Mouse (Mus musculus) colon, adult 2 months (tissue): ENCODE results near the gene Mrpl40. TPM values are rescaled to one million over a fixed set of nuclear protein-coding genes. Genes with fewer than 3 reads are reported as not detected.

Experiments
- polyA plus RNA-seq: library from polyadenylated mRNA; depleted of rRNA; stranded (reverse); fragments of >200 nt; gene quantifications from 2 replicates; pipeline ENCODE4 v1.2.3, GENCODE M21; 2012; rRNA removed

Gene Mrpl40
- 10.6 and 12.2 TPM in 2 replicates for polyA plus RNA-seq

DNA sequence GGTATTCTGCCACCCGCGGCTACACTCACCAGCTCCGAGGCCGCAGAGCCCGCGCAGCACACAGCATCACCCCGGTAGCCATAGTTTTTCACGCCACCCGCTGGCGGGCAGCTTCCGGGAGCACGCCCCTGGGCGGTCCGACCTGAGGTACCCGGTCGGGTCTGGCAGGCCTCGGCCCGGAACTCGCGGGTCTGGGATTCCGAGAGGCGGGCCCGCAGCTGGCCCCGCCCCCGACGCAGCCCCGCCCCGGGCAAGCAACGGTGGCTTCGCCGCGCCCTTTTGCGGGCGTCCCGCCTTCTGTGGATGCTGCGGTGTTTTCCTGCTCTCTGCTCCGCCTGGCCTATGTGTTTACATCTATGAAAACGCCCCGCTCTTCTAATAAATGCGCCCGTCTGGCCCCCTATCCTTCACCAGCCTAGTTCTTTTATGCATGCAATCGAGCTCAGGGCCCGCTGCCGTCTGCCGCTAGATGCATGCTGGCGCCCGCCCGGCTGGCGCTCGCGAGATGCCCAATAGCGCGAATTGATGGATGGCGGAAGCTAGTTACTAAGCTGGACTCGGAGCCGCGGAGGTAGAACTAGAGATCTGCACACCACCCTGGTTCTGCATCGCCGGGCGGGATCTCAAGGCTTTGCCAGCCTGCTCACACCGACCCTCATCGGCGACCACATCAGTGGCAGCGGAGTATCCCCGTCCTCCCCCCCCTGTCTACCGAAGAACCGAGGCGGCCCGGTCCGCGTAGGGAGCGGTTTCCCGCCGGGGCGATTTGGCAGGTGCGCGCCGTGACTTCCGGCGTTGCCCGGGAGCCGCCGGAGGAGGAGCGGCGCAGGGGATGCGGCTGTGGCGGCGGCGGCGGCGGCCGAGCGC, at the start of gene Mrpl40, which contains the start of gene Hira:
TSS of gene Mrpl40 (minus strand) at position 421 of the 867 bp plus-strand sequence.
TSS of gene Hira (plus strand) at position 596 of the 867 bp plus-strand sequence.

DNA sequence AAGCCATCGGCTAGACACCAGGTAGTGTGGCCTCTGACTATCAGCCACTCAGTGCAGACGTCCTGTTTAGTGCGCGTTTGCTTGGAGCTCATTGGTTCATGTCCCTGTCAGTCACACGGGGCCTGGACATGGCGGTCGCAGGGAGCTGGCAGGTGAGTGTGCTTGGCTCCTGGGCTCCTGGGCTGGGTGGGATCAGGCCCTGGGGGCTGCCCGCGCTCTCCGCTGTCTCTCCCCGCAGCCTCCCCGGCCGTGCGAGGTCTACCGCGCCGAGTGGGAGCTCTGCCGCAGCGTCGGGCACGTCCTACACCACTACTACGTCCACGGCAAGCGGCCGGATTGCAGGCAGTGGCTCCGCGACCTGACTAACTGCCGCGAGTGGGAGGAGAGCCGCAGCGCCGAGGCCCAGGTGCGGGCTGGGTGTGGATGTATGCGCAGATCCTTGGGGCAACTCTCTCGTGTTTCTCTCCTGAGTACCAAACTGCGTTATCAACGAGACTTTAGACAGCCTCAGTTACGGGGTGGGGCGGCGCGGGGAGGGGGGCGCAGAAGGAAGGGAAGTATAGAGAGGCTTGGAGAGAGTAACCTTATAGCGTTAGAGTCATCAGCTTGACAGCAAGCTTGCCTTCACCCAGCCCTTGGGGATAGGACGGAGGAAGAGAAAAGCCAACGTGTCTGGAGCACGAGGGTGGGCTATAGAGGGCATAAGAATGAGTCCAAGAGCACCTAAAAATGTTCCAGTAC, 40.0 kb downstream of the Mrpl40 start, which contains the start of the genes 2510002D24Rik and Gm28539:
TSS of gene 2510002D24Rik (plus strand) at position 111 of the 741 bp plus-strand sequence.
TSS of gene Gm28539 (plus strand) at position 117 of the 741 bp plus-strand sequence.

Other genes starting within 250 kb of the Mrpl40 start
- 76.0 and 94.1 TPM in 2 replicates for gene Sept5, start 246.9 kb downstream of the Mrpl40 start, polyA plus RNA-seq
- 24.4 and 29.2 TPM in 2 replicates for gene Cldn5, start 100.0 kb downstream of the Mrpl40 start, polyA plus RNA-seq
- gene Ufd1, start 65.1 kb downstream of the Mrpl40 start, polyA plus RNA-seq = 16.3 and 17.4 TPM in 2 replicates
- 6.8 and 7.6 TPM in 2 replicates for gene Cdc45, start 64.9 kb downstream of the Mrpl40 start, polyA plus RNA-seq
- gene 2510002D24Rik, start 40.3 kb downstream of the Mrpl40 start, polyA plus RNA-seq = 63.7 and 70.5 TPM in 2 replicates
- gene Gm28539, start 40.3 kb downstream of the Mrpl40 start, polyA plus RNA-seq = 2.1 TPM in 1 of 2 replicates, not detected in the other
- 43.0 and 48.1 TPM in 2 replicates for gene Hira, start 175 bp upstream of the Mrpl40 start, polyA plus RNA-seq